Mouse (Mus musculus): ENCODE data around the gene Fam118b. TPM values are rescaled to one million over a fixed set of nuclear protein-coding genes. Genes with fewer than 3 reads are reported as not detected.

Fam118b gene
- polyA plus RNA-seq, 1 experiment: 79.5 TPM

DNA sequence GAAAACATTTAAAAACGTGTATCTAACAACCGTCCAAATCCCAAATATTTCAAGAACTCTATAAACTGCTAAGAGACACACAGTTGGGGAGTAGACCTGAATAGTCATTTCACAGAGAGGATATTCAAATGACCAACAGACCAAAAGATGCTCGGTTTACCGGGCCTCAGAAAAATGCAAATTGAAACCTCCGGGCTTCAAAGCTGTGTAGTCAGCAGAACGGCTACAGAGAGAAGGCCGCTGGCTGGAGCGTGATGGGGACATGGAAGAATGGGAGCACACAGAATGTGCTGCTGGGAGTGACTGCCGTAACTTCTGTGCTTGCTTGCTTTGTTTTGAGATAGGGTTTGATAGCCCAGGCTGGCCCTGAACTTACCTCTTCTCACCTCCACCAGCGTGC, 69.3 kb downstream of the Fam118b start:
- H3K27me3 ChIP-seq (ENCODE audit: control insufficient read depth, insufficient read depth, low read length): no peaks in the 10 kb centered on the region
- no peaks in the 10 kb centered on the region for H3K36me3 ChIP-seq (ENCODE audit: control insufficient read depth, insufficient read depth, low read length)
- no peak overlapping the region for H3K4me3 ChIP-seq (ENCODE audit: control insufficient read depth, low read depth, low read length)
- TF ChIP-seq CTCF (IDR thresholded peaks at IDR 0.05; ENCODE audit: control insufficient read depth, insufficient read depth, insufficient replicate concordance, low read depth, low read length) (no peak), POLR2A (IDR thresholded peaks at IDR 0.05; ENCODE audit: control insufficient read depth, low read depth, low read length) (no peak)
- H3K27ac ChIP-seq (ENCODE audit: control insufficient read depth, insufficient read depth, low read depth, low read length): no peak overlapping the region
- H3K4me1 ChIP-seq (ENCODE audit: control insufficient read depth, insufficient read depth, low read length): peaks cover 5% of the 10 kb centered on the region

DNA sequence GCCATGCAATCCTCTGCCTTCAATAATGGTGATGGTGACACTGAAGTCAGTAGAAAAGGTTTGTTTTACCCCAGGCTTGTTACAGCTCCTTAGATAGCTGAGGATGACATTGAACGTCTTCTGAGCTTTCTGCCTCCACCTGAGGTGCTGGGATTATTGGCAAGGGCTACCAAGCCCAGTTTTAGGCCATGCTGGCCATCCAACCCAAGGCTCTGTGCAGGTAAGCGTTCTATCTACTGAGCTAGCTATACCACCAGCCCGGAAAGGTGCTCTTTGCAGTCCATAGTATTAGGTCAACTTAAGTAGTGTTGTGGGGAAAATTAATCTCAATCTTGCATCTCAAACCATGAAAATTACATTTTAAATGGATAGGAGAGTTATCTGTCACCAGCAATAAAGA, 70.0 kb downstream of the Fam118b start:
- no peaks in the 10 kb centered on the region for H3K27me3 ChIP-seq (ENCODE audit: control insufficient read depth, insufficient read depth, low read length)
- no peaks in the 10 kb centered on the region for H3K36me3 ChIP-seq (ENCODE audit: control insufficient read depth, insufficient read depth, low read length)
- no peak overlapping the region for H3K4me3 ChIP-seq (ENCODE audit: control insufficient read depth, low read depth, low read length)
- H3K4me1 ChIP-seq (ENCODE audit: control insufficient read depth, insufficient read depth, low read length): peaks cover 5% of the 10 kb centered on the region
- TF ChIP-seq POLR2A (IDR thresholded peaks at IDR 0.05; ENCODE audit: control insufficient read depth, low read depth, low read length): no peak
- TF ChIP-seq CTCF (IDR thresholded peaks at IDR 0.05; ENCODE audit: control insufficient read depth, insufficient read depth, insufficient replicate concordance, low read depth, low read length): no peak
- no peak overlapping the region for H3K27ac ChIP-seq (ENCODE audit: control insufficient read depth, insufficient read depth, low read depth, low read length)

DNA sequence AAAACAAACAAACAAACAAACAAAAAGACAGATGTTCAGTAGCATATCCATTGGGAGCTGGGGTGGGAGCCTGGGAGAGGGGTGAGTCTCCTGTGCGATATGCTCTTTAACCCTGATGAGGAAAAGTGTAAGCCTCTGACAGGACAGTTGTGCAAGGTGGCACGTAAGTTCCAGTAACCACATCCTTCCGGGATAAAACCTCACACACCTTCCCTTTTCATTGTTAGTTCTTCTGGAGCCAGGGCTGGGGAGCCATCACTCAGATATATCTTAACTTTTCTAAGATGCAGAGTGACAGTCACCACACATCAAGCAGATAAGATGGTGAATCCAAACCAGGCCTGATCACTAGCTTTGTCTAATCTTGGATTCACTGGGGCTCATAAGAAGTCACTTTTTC, 73.6 kb downstream of the Fam118b start:
- Histone ChIP-seq H3K36me3 (ENCODE audit: control insufficient read depth, insufficient read depth, low read length) (no peaks in the 10 kb centered on the region), H3K27me3 (ENCODE audit: control insufficient read depth, insufficient read depth, low read length) (no peaks in the 10 kb centered on the region), H3K4me3 (ENCODE audit: control insufficient read depth, low read depth, low read length) (no peak overlapping the region), H3K27ac (ENCODE audit: control insufficient read depth, insufficient read depth, low read depth, low read length) (no peak overlapping the region), H3K4me1 (ENCODE audit: control insufficient read depth, insufficient read depth, low read length) (no peaks in the 10 kb centered on the region)
- TF ChIP-seq POLR2A (IDR thresholded peaks at IDR 0.05; ENCODE audit: control insufficient read depth, low read depth, low read length) (no peak), CTCF (IDR thresholded peaks at IDR 0.05; ENCODE audit: control insufficient read depth, insufficient read depth, insufficient replicate concordance, low read depth, low read length) (no peak)

DNA sequence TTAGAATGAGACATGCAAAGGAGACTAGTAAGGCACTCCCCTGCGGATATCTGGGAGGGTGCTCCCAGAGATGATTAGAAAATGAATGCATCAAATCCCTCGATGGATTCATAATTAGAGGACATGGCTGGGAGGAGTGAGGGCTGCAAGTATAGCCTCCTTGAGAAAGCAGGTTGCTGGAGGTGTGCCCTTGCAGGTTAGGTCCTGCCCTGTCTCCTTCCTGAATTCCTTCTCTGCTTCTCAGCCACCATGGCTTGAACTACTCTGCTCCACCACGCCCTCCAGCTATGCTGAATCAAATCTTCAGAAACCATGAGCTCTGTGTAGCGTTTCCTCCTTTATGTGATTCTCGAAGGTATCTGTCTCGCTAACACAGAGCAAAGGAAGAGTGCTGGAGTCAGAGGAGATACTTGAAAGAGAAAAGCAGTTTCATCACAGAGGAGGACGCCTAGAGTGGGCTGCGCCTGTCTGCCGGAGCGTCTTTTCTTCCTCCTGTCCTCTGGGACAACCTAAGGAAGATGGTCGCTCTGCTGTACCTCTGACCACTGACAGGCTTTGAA, 74.5 kb downstream of the Fam118b start:
- Histone ChIP-seq H3K4me3 (ENCODE audit: control insufficient read depth, low read depth, low read length) (no peak overlapping the region), H3K27me3 (ENCODE audit: control insufficient read depth, insufficient read depth, low read length) (no peaks in the 10 kb centered on the region), H3K36me3 (ENCODE audit: control insufficient read depth, insufficient read depth, low read length) (no peaks in the 10 kb centered on the region), H3K4me1 (ENCODE audit: control insufficient read depth, insufficient read depth, low read length) (no peaks in the 10 kb centered on the region), H3K27ac (ENCODE audit: control insufficient read depth, insufficient read depth, low read depth, low read length) (no peak overlapping the region)
- TF ChIP-seq CTCF (IDR thresholded peaks at IDR 0.05; ENCODE audit: control insufficient read depth, insufficient read depth, insufficient replicate concordance, low read depth, low read length) (no peak), POLR2A (IDR thresholded peaks at IDR 0.05; ENCODE audit: control insufficient read depth, low read depth, low read length) (no peak)

DNA sequence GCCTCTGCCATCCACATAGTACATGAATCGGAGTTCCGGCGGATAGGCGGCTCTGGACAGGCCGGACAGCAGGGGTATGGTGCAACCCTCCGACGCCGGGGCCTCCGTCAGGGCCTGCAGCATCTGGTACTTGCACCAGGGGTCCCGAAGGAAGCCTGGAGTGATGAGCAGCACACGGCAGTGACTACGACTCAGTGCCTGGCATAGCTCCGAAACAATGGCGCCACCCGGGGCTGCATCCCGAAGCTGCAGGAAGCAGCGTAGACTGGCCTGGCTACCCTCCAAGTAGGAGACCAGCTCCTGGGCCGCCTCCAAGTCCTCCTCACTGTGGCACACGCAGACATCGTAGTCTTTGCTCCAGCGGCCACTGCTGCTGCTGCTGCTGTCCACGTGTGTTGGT, 78.9 kb downstream of the Fam118b start:
- Histone ChIP-seq H3K36me3 (ENCODE audit: control insufficient read depth, insufficient read depth, low read length) (no peaks in the 10 kb centered on the region), H3K27me3 (ENCODE audit: control insufficient read depth, insufficient read depth, low read length) (no peaks in the 10 kb centered on the region), H3K27ac (ENCODE audit: control insufficient read depth, insufficient read depth, low read depth, low read length) (no peak overlapping the region), H3K4me3 (ENCODE audit: control insufficient read depth, low read depth, low read length) (no peak overlapping the region), H3K4me1 (ENCODE audit: control insufficient read depth, insufficient read depth, low read length) (no peaks in the 10 kb centered on the region)
- no peak for TF ChIP-seq POLR2A (IDR thresholded peaks at IDR 0.05; ENCODE audit: control insufficient read depth, low read depth, low read length)
- no peak for TF ChIP-seq CTCF (IDR thresholded peaks at IDR 0.05; ENCODE audit: control insufficient read depth, insufficient read depth, insufficient replicate concordance, low read depth, low read length)

DNA sequence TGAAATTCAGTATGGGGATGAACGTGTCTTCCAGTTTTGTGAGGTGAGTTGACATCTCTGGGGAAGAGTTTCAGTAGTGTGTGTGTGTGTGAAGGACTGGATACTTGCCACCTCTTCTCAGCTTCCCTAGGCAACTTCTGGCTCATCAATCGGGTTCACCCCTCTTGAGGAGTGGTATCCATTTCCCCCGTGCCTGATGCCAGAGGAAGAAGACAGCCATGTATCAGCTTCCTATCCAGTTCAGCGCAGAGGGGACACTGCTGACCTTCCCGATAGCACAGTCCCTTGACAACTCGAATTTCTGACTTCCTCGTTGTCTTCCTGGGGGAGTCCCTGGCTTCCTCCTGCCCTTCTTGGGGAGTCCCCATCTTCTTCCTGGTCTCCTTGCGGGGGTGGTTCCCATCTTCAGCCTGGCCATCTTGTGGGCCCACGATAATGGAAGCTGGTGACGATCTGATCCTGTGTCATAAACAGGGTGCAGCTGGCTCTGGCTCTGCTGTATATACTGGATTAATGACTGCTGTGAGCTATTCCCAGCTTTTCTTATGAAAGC, 80.2 kb downstream of the Fam118b start:
- no peaks in the 10 kb centered on the region for H3K36me3 ChIP-seq (ENCODE audit: control insufficient read depth, insufficient read depth, low read length)
- TF ChIP-seq POLR2A (IDR thresholded peaks at IDR 0.05; ENCODE audit: control insufficient read depth, low read depth, low read length): no peak
- TF ChIP-seq CTCF (IDR thresholded peaks at IDR 0.05; ENCODE audit: control insufficient read depth, insufficient read depth, insufficient replicate concordance, low read depth, low read length): no peak

DNA sequence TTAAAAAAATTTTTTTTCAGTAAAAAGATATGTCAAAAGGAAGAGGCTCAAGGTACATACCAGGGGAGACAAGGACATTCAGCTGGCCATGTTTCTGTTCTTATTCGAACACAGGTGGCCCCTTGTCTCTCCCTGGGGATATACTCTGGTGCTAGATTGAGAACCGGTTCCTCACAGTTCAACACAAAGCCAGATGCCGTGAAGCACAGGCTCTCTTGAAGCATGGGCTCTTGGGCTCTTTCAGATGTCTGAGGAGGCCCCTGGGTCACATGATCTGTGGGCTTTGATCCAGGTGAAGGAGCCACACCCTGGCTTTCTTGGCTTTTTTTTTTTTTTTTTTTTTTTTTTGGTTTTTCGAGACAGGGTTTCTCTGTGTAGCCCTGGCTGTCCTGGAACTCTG, 81.2 kb downstream of the Fam118b start:
- Histone ChIP-seq H3K4me1 (ENCODE audit: control insufficient read depth, insufficient read depth, low read length) (no peaks in the 10 kb centered on the region), H3K36me3 (ENCODE audit: control insufficient read depth, insufficient read depth, low read length) (no peaks in the 10 kb centered on the region)
- TF ChIP-seq CTCF (IDR thresholded peaks at IDR 0.05; ENCODE audit: control insufficient read depth, insufficient read depth, insufficient replicate concordance, low read depth, low read length) (no peak), POLR2A (IDR thresholded peaks at IDR 0.05; ENCODE audit: control insufficient read depth, low read depth, low read length) (no peak)

More for the DNA sequence above, 80.2 kb downstream of the Fam118b start:
- Histone ChIP-seq H3K4me1 (ENCODE audit: control insufficient read depth, insufficient read depth, low read length) (no peaks in the 10 kb centered on the region), H3K4me3 (ENCODE audit: control insufficient read depth, low read depth, low read length) (no peak overlapping the region), H3K27me3 (ENCODE audit: control insufficient read depth, insufficient read depth, low read length) (no peaks in the 10 kb centered on the region), H3K27ac (ENCODE audit: control insufficient read depth, insufficient read depth, low read depth, low read length) (no peak overlapping the region)

More for the DNA sequence above, 81.2 kb downstream of the Fam118b start:
- no peaks in the 10 kb centered on the region for H3K27me3 ChIP-seq (ENCODE audit: control insufficient read depth, insufficient read depth, low read length)
- H3K27ac ChIP-seq (ENCODE audit: control insufficient read depth, insufficient read depth, low read depth, low read length): no peak overlapping the region
- no peak overlapping the region for H3K4me3 ChIP-seq (ENCODE audit: control insufficient read depth, low read depth, low read length)

Measured in testis, adult 2 months (tissue).